Mouse (Mus musculus): Measurements from ENCODE around the gene Rcn3.
"Not testable (repeated sequence)": the region's sequence is repeated elsewhere in the genome, so short reads cannot be mapped to it uniquely, and the experiment has no call there.

The Rcn3 gene

GRCm38 (mm10) chr7:45098541-45099240 is 6.7 kb upstream of the Rcn3 start:
- DNase-seq (ENCODE audit: low read depth, low spot score): no peak

- no peak for DNase-seq (ENCODE audit: low read depth, low spot score)
These were observed 5.5 kb upstream of the Rcn3 start for GRCm38 (mm10) chr7:45097479-45097878.

GRCm38 (mm10) chr7:45095965-45096364 is 3.9 kb upstream of the Rcn3 start:
- not testable (repeated sequence) for DNase-seq (ENCODE audit: low read depth, low spot score)

GRCm38 (mm10) chr7:45095367-45095766 is 3.3 kb upstream of the Rcn3 start:
- no peak for DNase-seq (ENCODE audit: low read depth, low spot score)

GRCm38 (mm10) chr7:45094121-45094520 is 2.1 kb upstream of the Rcn3 start:
- no peak for DNase-seq (ENCODE audit: low read depth, low spot score)

- no peak for DNase-seq (ENCODE audit: low read depth, low spot score)
These were observed 1.5 kb upstream of the Rcn3 start for GRCm38 (mm10) chr7:45093516-45093905.

GRCm38 (mm10) chr7:45092828-45093515 is 951 bp upstream of the Rcn3 start:
- no peak for DNase-seq (ENCODE audit: low read depth, low spot score)

GRCm38 (mm10) chr7:45091001-45091990 is 725 bp downstream of the Rcn3 start:
- DNase-seq (ENCODE audit: low read depth, low spot score): no peak

- no peak for DNase-seq (ENCODE audit: low read depth, low spot score)
These were observed 1.6 kb downstream of the Rcn3 start for GRCm38 (mm10) chr7:45090251-45090977.

- DNase-seq (ENCODE audit: low read depth, low spot score): no peak
These were observed 3.4 kb downstream of the Rcn3 start for GRCm38 (mm10) chr7:45088597-45088996.

- DNase-seq (ENCODE audit: low read depth, low spot score): no peak
These were observed 5.9 kb downstream of the Rcn3 start for GRCm38 (mm10) chr7:45086084-45086483.

- DNase-seq (ENCODE audit: low read depth, low spot score): no peak
These were observed 8.6 kb downstream of the Rcn3 start for GRCm38 (mm10) chr7:45083300-45083890.

- no peak for DNase-seq (ENCODE audit: low read depth, low spot score)
These were observed 9.4 kb downstream of the Rcn3 start for GRCm38 (mm10) chr7:45082401-45083299.

GRCm38 (mm10) chr7:45081016-45081415 is 11.0 kb downstream of the Rcn3 start:
- no peak for DNase-seq (ENCODE audit: low read depth, low spot score)

- DNase-seq (ENCODE audit: low read depth, low spot score): peak; percentile 50
These were observed 12.2 kb downstream of the Rcn3 start for GRCm38 (mm10) chr7:45079856-45080255.

GRCm38 (mm10) chr7:45078513-45078912 is 13.5 kb downstream of the Rcn3 start:
- no peak for DNase-seq (ENCODE audit: low read depth, low spot score)

GRCm38 (mm10) chr7:45077829-45078228 is 14.2 kb downstream of the Rcn3 start:
- DNase-seq (ENCODE audit: low read depth, low spot score): no peak

- no peak for DNase-seq (ENCODE audit: low read depth, low spot score)
These were observed 14.7 kb downstream of the Rcn3 start for GRCm38 (mm10) chr7:45077322-45077721.

GRCm38 (mm10) chr7:45076501-45076900 is 15.5 kb downstream of the Rcn3 start:
- no peak for DNase-seq (ENCODE audit: low read depth, low spot score)

GRCm38 (mm10) chr7:45075405-45075804 is 16.6 kb downstream of the Rcn3 start:
- no peak for DNase-seq (ENCODE audit: low read depth, low spot score)

All from brain, embryonic 18.5 days (tissue).